Mouse (Mus musculus) bone marrow, adult 2 months (tissue): ENCODE results near the gene Ap1s3. TPM values are rescaled to one million over a fixed set of nuclear protein-coding genes. Genes with fewer than 3 reads are reported as not detected.

Experiments used
- H3K27ac ChIP-seq: fragments of 200-500 bp; 2 replicates; pipeline ENCODE4 v1.5.1; 2012; ENCODE audit warnings: low read depth, mild to moderate bottlenecking, control low read depth, inconsistent platforms, low read length; ENCODE audit not compliant: control insufficient read depth, poor library complexity, insufficient read depth
- H3K4me1 ChIP-seq: fragments of 200-500 bp; 2 replicates; pipeline ENCODE4 v1.6.1; 2011; ENCODE audit warnings: low read length; ENCODE audit not compliant: control insufficient read depth, insufficient read depth
- H3K4me3 ChIP-seq: fragments of 200-500 bp; replicated peaks from 2 replicates; pipeline ENCODE3; 2011; ENCODE audit warnings: mild to moderate bottlenecking, low read depth, low read length, control low read depth; ENCODE audit not compliant: control insufficient read depth
- CTCF ChIP-seq: fragments of 200-500 bp; IDR thresholded peaks from 2 replicates; pipeline ENCODE4 v1.5.1; 2011; ENCODE audit warnings: low read length, control low read depth; ENCODE audit not compliant: control insufficient read depth, insufficient read depth
- POLR2A ChIP-seq: fragments of 200-500 bp; IDR thresholded peaks from 2 replicates; pipeline ENCODE4 v1.6.1; 2011; ENCODE audit warnings: low read depth, mild to moderate bottlenecking, control low read depth, low read length, borderline replicate concordance; ENCODE audit not compliant: control insufficient read depth
- WGBS: fragments of 180-500 bp; shearing (Covaris S2); methylation state at CpG from one replicate; pipeline ENCODE4 v1.1.7; 2018; 5-methylcytosine and 5-hydroxymethylcytosine counted together
- polyA plus RNA-seq: library from polyadenylated mRNA; stranded (reverse); fragments of >200 nt; gene quantifications from 2 replicates; pipeline ENCODE4 v1.2.4, GENCODE M21; 2011; ENCODE audit warnings: low replicate concordance; ENCODE audit not compliant: missing spikeins, insufficient read depth, insufficient read length

Ap1s3 gene
- polyA plus RNA-seq, 1 experiment = 1.6 TPM

- WGBS = 77% methylated on average over 3 of the region's 3 CpGs
- Histone ChIP-seq H3K27ac (no peak overlapping the region), H3K4me1 (peaks cover 2% of the 10 kb centered on the region), H3K4me3 (no peak overlapping the region)
- TF ChIP-seq POLR2A (no peak), CTCF (no peak)
Observed at GRCm38 (mm10) chr1:79706707-79707106, 34.9 kb upstream of the Ap1s3 start.

DNA sequence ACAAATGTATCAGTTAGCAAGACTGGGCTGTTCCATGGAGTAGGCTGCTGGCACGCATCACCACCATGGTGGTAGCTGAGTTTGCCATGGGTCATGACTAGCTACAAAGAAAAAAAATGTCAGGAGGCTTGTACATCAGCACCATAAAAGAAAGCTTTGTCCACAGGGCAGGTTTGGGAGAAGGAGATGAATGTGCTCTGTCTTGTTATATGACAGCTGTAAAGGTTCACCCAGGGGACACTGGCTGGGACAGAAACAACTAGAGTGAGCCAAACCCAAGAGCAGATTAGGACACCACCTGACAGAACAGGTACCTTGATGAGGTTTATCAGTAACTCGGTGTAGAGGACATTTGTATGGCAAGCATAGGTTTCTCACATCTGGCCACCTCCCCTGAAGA, 32.9 kb upstream of the Ap1s3 start:
- TF ChIP-seq CTCF (no peak), POLR2A (no peak)
- 84% methylated on average over 2 of the region's 2 CpGs for WGBS
- Histone ChIP-seq H3K27ac (no peak overlapping the region), H3K4me1 (no peaks in the 10 kb centered on the region), H3K4me3 (no peak overlapping the region)

DNA sequence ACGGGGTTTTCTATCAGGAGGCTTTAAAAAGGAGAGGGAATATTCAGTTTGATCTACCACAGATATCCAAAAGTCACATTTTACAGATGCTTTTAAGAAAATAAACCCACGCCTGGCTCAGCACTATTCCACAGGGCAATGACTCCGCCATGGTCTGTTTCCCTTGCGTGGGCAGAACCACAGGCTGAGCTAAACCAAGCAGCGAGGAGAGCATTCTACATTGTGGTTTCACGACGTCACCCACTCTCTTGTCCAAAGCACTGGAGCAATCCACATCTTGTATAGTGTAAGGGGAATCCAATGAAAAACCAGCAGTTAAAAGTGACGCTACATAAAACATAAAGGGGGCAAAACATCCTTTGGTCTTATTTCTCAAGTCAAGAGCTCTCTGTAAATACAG, 31.7 kb upstream of the Ap1s3 start:
- no peak overlapping the region for H3K4me3 ChIP-seq
- no peak overlapping the region for H3K27ac ChIP-seq
- TF ChIP-seq POLR2A (no peak), CTCF (no peak)
- WGBS = 61% methylated on average over 8 of the region's 8 CpGs
- no peaks in the 10 kb centered on the region; the same call in 1 of the 2 replicates for H3K4me1 ChIP-seq

DNA sequence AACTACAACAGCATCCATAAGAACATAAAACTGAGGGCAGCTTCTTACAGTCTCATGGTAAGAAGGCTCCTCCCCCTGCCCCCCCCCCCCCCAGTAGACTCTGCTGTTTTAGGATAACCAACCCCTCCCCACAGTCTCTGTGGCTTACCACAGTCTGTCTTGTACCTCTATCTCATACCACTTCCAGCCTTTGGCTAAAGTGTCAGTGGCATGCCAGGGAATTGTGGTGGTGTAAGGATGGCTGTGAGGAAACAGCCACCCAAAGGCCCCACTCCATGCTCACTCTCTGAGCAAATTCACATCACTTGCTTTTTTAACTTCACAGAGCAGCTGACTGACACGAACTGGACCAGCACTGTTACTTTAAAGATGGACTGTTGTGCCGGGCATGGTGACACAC, 26.7 kb upstream of the Ap1s3 start:
- no peak for TF ChIP-seq CTCF
- no peak for TF ChIP-seq POLR2A
- WGBS = 28% methylated on average over 2 of the region's 2 CpGs
- Histone ChIP-seq H3K4me3 (no peak overlapping the region), H3K27ac (no peak overlapping the region), H3K4me1 (no peaks in the 10 kb centered on the region; the same call in 1 of the 2 replicates)

- H3K27ac ChIP-seq = peak overlapping the region; percentile 14; the same call in 1 of the 2 replicates
- no peak for TF ChIP-seq CTCF
- 6% methylated on average over 9 of the region's 9 CpGs for WGBS
- no peak overlapping the region for H3K4me3 ChIP-seq
- no peaks in the 10 kb centered on the region; the same call in 1 of the 2 replicates for H3K4me1 ChIP-seq
Observed at GRCm38 (mm10) chr1:79697382-79697781, 25.6 kb upstream of the Ap1s3 start.

DNA sequence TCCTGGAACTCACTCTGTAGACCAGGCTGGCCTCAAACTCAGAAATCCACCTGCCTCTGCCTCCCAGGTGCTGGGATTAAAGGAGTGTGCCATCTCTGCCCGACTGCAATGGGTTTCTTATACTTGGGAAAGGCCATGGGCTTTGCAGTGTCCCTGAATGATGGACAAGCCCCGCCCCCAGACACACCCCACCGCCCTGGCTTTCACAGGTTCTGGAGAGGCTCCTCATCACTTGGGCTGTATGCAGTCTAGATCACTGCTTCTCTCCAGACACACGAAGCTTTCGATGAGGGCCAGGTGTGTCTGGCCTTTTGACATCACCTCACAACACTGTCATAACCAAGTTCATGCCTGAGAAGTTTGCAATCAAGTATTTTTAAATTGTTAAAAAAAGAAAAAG, 25.2 kb upstream of the Ap1s3 start:
- 63% methylated on average over 5 of the region's 5 CpGs for WGBS
- TF ChIP-seq CTCF = no peak
- no peak for TF ChIP-seq POLR2A
- Histone ChIP-seq H3K4me1 (no peaks in the 10 kb centered on the region; the same call in 1 of the 2 replicates), H3K4me3 (no peak overlapping the region), H3K27ac (no peak overlapping the region)

DNA sequence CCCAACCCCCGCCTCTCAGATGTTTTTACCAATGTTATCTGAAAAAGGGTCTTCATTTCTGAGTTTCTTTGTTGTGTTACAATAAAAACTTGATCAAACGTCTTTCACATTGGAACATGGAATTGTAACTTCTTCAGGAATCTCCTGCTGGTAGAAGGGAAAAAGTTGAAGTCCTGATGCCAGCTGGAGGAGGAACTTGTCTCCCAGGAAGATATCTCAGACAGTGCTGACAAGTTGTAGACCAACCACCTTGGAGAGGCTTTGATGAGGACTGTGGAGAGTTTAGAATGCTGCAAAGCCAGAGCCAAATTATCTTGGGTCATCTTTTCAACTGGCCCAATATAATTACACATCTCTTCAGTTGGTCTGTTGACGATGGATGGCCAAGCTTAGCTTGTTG, 20.7 kb upstream of the Ap1s3 start:
- H3K27ac ChIP-seq = no peak overlapping the region
- WGBS = 77% methylated on average over 3 of the region's 3 CpGs
- no peaks in the 10 kb centered on the region; the same call in 1 of the 2 replicates for H3K4me1 ChIP-seq
- no peak for TF ChIP-seq CTCF
- TF ChIP-seq POLR2A = no peak
- H3K4me3 ChIP-seq = no peak overlapping the region

DNA sequence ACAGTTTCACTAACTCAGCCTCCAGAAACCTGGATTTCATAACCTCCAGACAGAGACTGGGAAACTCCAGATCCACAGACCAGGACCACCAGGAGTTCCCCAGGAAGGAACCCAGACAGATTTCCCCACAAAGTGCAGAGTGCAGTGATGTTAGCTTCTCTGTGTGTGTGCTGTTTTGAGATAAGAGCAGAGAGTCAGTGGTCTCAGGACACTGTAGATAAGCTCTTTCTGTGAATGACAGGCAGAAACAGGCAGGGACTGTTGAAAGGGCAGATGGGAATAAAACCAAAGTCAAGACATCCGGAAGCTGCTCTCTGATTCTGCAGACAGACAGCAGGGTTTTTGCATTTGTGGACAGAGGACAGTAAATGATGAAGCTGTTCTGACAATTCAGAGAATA, 15.5 kb upstream of the Ap1s3 start:
- TF ChIP-seq POLR2A (no peak), CTCF (no peak)
- Histone ChIP-seq H3K27ac (no peak overlapping the region), H3K4me3 (no peak overlapping the region), H3K4me1 (no peaks in the 10 kb centered on the region)
- 44% methylated on average over 1 of the region's 1 CpGs for WGBS

- H3K4me3 ChIP-seq = no peak overlapping the region
- no peak overlapping the region for H3K27ac ChIP-seq
- no peaks in the 10 kb centered on the region for H3K4me1 ChIP-seq
- TF ChIP-seq CTCF (no peak), POLR2A (no peak)
Observed at GRCm38 (mm10) chr1:79684027-79684426, 12.3 kb upstream of the Ap1s3 start.
